Mouse (Mus musculus) lung, embryonic 16.5 days (tissue): Measurements from ENCODE around the gene Grb7. TPM values are rescaled to one million over a fixed set of nuclear protein-coding genes. Genes with fewer than 3 reads are reported as not detected.
A peak's percentile ranks its signal among the peaks of the same experiment; 100 is the strongest.

Source experiments
- ATAC-seq: fragments of 200-750 bp; cut with Nextera tagmentation; 2 replicates; pipeline ENCODE4 v1.8.0; 2017; ENCODE audit warnings: low read depth, mild to moderate bottlenecking, moderate library complexity
- H3K27ac ChIP-seq: fragments of 300-500 bp; sonication (generic); 2 replicates; pipeline ENCODE4 v1.5.1; 2014; ENCODE audit warnings: mild to moderate bottlenecking, control low read depth, low read length
- H3K27me3 ChIP-seq: fragments of 300-500 bp; sonication (generic); 2 replicates; pipeline ENCODE4 v1.6.1; 2014; ENCODE audit warnings: low read depth, low read length, mixed read lengths; ENCODE audit not compliant: control insufficient read depth, insufficient read depth
- H3K36me3 ChIP-seq: fragments of 300-500 bp; sonication (generic); 2 replicates; pipeline ENCODE4 v1.6.1; 2014; ENCODE audit warnings: low read length; ENCODE audit not compliant: control insufficient read depth, insufficient read depth
- H3K4me1 ChIP-seq: fragments of 300-500 bp; sonication (generic); replicated peaks from 2 replicates; pipeline ENCODE4 v1.6.1; 2014; ENCODE audit warnings: low read length, mixed read lengths; ENCODE audit not compliant: control insufficient read depth, insufficient read depth
- H3K4me2 ChIP-seq: fragments of 300-500 bp; sonication (generic); 2 replicates; pipeline ENCODE4 v1.6.1; 2014; ENCODE audit warnings: low read depth, low read length, control low read depth
- H3K4me3 ChIP-seq: fragments of 300-500 bp; sonication (generic); 2 replicates; pipeline ENCODE4 v1.5.1; 2014; ENCODE audit warnings: mild to moderate bottlenecking, low read length, control low read depth
- H3K9ac ChIP-seq: fragments of 300-500 bp; sonication (generic); 2 replicates; pipeline ENCODE4 v1.6.1; 2014; ENCODE audit warnings: low read length, control low read depth
- H3K9me3 ChIP-seq: fragments of 300-500 bp; sonication (generic); 2 replicates; pipeline ENCODE4 v1.6.1; 2016; ENCODE audit warnings: low read length; ENCODE audit not compliant: control insufficient read depth
- WGBS: fragments of 180-500 bp; shearing (Covaris S2); extraction: QIAGEN DNeasy Blood & Tissue Kit; methylation state at CpG from one replicate; pipeline ENCODE4 v1.1.7; 2014; 5-methylcytosine and 5-hydroxymethylcytosine counted together
- polyA plus RNA-seq: library from polyadenylated mRNA; unstranded; fragments of >200 nt; fragmentation: Nextera tagmentation; extraction: Ambion mirVana; gene quantifications from 2 replicates; pipeline ENCODE4 v1.2.1, GENCODE M21; 2015

Gene Grb7
- polyA plus RNA-seq, 1 experiment from 2014 or later: 47.6 TPM

DNA sequence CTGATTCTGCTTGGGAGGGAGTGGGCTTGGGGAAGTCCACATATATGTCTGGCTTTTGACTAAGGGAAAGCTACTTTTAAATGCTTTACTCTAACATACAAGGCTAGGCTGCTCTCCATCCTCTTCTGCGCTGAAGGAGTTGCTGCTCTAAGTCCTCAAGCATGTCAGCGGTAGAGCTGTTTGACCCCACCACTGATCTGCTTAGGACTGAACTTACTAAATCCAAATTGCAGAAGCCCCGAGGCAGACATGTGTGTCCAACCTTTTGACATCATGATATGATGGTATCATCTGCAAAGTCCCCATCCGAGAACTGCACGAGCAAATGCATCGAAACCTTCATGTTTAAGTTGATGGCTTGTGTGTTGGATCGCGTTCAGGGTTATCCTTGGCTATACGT lies 13.7 kb downstream of the Grb7 start:
- 78% methylated on average over 9 of the region's 9 CpGs for WGBS
- ATAC-seq: no peak
- H3K4me2 ChIP-seq: no peak overlapping the region
- H3K27ac ChIP-seq: no peak overlapping the region
- H3K4me1 ChIP-seq: peaks cover 6% of the 10 kb centered on the region; the same call in 1 of the 2 replicates
- no peak overlapping the region for H3K4me3 ChIP-seq
- H3K9ac ChIP-seq: no peak overlapping the region
- H3K36me3 ChIP-seq: peaks cover 4% of the 10 kb centered on the region
- no peaks in the 10 kb centered on the region for H3K9me3 ChIP-seq
- H3K27me3 ChIP-seq: peaks cover 23% of the 10 kb centered on the region

DNA sequence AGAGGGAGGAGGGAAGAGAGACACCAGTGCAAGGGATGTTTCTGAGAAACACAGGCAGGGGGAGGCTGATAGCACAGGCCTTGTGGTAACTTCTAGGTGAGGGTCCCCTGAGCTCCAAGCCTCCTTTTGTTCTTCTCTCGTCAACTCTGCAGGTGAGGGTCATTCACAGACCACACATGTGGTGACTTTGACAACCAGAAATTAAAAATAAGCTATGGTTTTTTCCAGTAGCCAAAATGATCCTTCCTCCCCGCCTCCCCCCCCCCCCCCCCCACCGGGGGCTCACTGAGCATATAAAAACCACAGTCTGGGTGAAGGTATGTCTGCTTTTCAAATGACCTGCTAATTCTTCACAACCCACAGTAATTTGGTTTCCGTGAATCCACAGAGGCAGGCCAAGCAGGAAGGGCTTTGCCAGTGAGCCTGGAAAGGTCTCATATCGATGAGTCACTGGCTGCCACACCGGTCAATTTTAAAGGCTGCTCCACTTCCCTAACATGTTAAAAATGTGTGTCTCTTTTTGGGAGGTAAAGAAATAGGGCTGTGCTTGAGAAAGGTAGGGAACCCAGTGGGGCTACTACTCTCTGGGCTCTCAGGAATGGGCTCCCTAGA lies 15.0 kb downstream of the Grb7 start:
- 53% methylated on average over 6 of the region's 6 CpGs for WGBS
- Histone ChIP-seq H3K4me3 (no peak overlapping the region), H3K9me3 (no peaks in the 10 kb centered on the region), H3K9ac (no peak overlapping the region), H3K4me2 (no peak overlapping the region), H3K27ac (no peak overlapping the region), H3K27me3 (peaks cover 23% of the 10 kb centered on the region), H3K36me3 (no peaks in the 10 kb centered on the region), H3K4me1 (peaks cover 6% of the 10 kb centered on the region; the same call in 1 of the 2 replicates)
- ATAC-seq: no peak

DNA sequence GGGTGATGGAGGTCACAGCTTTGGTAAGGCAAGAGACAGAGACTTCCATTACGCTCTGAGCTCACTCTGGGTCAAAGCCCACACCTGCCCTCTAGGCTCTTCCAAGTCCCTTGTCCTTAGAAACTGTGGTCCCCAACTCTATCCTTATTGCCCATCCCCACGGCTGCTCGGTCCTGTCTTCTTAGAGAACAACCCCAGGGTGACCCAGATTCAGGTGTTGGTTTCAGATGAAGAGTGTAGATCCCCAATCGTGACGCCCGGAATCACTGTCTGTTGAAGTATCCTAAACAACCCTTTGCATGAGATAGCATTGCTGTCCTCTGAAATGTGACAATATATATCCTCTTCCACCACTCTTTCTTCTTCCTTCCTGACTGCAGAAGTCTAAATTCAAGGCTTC lies 16.1 kb downstream of the Grb7 start:
- peaks cover 3% of the 10 kb centered on the region; the same call in 1 of the 2 replicates for H3K4me1 ChIP-seq
- H3K9me3 ChIP-seq: no peaks in the 10 kb centered on the region
- H3K27me3 ChIP-seq: peaks cover 23% of the 10 kb centered on the region
- 82% methylated on average over 6 of the region's 6 CpGs for WGBS
- no peak overlapping the region for H3K4me3 ChIP-seq
- no peak for ATAC-seq
- no peaks in the 10 kb centered on the region for H3K36me3 ChIP-seq
- H3K4me2 ChIP-seq: no peak overlapping the region
- no peak overlapping the region for H3K9ac ChIP-seq
- no peak overlapping the region for H3K27ac ChIP-seq

GRCm38 (mm10) chr11:98463911-98464310 lies 17.7 kb downstream of the Grb7 start:
- WGBS: 84% methylated on average over 9 of the region's 9 CpGs
- Histone ChIP-seq H3K4me3 (no peak overlapping the region), H3K4me1 (no peaks in the 10 kb centered on the region), H3K27me3 (peaks cover 13% of the 10 kb centered on the region), H3K36me3 (no peaks in the 10 kb centered on the region), H3K9ac (no peak overlapping the region), H3K4me2 (no peak overlapping the region), H3K9me3 (no peaks in the 10 kb centered on the region), H3K27ac (no peak overlapping the region)
- no peak for ATAC-seq

GRCm38 (mm10) chr11:98464516-98464915 lies 18.3 kb downstream of the Grb7 start:
- 76% methylated on average over 6 of the region's 6 CpGs for WGBS

DNA sequence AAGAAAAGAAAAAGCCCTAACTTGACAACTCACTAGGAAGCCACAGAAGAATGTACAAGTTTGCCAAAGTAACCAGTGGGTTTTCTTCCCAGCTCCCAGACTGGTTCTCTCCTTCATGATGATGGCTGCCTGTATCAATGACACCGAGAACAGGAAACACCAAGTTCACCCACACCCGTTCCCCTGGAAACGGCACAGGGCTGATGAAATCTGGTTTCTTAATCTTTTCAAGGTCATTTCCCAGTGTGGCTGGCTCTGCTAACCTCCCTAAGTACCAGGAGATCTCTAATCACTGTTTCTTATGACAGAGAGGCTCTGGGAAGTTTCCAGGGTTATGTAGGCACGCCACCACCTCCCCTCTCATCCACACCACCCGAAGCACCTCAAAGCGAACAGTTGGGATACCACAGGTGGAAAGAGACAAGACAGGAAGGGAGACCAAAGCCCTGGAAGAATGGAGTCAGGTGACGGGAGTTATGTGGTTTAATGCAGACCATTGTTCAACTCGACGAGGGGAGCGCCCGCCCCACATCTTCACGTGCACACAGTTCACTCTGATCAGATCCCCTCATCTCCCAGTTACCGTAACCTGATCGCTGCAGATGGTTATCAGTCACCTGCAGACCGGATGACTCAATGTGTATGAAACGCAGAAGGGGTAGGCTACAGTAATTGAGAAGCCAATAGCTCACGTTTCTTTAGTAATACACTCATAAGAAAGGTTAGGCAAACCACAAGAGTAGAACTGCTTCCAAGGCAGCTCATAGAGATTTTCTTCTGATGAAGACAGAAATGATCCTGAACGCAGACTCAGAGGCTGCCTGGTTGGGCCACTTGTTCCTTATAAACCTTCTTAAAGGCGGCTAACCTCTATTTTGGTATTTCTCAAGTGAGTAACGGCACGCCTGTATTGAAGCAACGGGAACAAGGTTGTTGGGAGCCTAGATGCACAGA lies 23.8 kb downstream of the Grb7 start:
- H3K4me3 ChIP-seq: no peak overlapping the region
- no peaks in the 10 kb centered on the region for H3K27me3 ChIP-seq
- no peaks in the 10 kb centered on the region for H3K4me1 ChIP-seq
- H3K9me3 ChIP-seq: no peaks in the 10 kb centered on the region
- no peak overlapping the region for H3K9ac ChIP-seq
- no peaks in the 10 kb centered on the region for H3K36me3 ChIP-seq
- WGBS: 46% methylated on average over 22 of the region's 22 CpGs
- no peak overlapping the region for H3K4me2 ChIP-seq
- ATAC-seq: 0 out of 2 replicates have a peak, but pooled peaks have one; percentile 12
- no peak overlapping the region for H3K27ac ChIP-seq

More at GRCm38 (mm10) chr11:98464516-98464915, 18.3 kb downstream of the Grb7 start:
- no peaks in the 10 kb centered on the region for H3K9me3 ChIP-seq
- ATAC-seq: no peak
- no peak overlapping the region for H3K4me2 ChIP-seq
- H3K36me3 ChIP-seq: no peaks in the 10 kb centered on the region
- H3K27ac ChIP-seq: no peak overlapping the region
- no peak overlapping the region for H3K9ac ChIP-seq
- peaks cover 7% of the 10 kb centered on the region for H3K27me3 ChIP-seq
- no peak overlapping the region for H3K4me3 ChIP-seq
- H3K4me1 ChIP-seq: no peaks in the 10 kb centered on the region

- 63% methylated on average over 6 of the region's 6 CpGs for WGBS
- Histone ChIP-seq H3K27ac (no peak overlapping the region), H3K4me3 (no peak overlapping the region), H3K9me3 (no peaks in the 10 kb centered on the region), H3K36me3 (no peaks in the 10 kb centered on the region), H3K27me3 (no peaks in the 10 kb centered on the region), H3K9ac (no peak overlapping the region), H3K4me2 (no peak overlapping the region), H3K4me1 (no peaks in the 10 kb centered on the region)
- ATAC-seq: no peak
These were observed 24.6 kb downstream of the Grb7 start for GRCm38 (mm10) chr11:98470795-98471194.

DNA sequence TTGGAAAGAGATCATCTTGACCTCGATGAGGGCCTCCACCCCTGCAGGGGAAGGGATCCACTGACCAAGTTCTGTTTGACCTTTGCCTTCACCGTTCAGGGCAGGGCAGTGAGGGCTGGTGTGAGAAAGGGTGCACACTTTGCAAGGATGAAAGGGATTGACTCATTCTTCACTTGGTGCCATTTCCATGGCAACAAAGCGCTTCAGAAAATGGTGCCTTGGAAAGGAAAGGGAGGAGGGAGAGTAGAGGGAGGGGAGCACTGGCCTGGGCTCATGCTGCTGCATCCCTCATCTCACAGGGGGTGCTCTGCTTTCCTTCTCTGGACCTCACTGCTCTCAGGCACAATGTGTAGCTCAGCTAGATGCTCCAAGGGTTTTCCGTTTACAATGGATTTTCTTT lies 26.5 kb downstream of the Grb7 start:
- no peaks in the 10 kb centered on the region for H3K36me3 ChIP-seq
- no peaks in the 10 kb centered on the region for H3K9me3 ChIP-seq

DNA sequence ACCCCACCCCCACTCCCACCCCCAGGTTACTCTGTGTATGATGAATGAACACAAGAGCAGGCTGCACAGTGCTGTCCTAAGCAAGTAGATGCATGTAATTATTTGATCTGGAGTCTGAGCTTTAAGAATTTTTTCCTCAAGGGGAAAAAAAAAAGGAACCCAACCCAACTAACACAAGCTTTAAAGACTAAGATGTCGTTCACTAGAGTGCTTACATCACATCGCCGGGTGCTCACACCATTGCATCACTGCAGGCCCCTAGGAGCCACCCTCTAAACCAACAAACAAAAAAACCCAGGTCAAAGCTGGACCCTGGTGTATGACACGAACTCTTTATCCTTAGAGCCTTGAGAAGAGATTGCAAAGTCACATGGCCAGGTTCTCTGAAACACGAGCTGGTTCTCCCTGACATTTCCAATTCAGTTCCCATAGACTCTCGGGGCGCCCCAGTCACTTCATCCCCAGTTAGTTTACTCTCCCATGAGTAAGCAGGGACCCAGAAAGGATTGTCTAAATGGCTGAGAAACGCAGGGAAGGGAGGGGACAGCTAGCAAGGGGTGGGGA lies 27.8 kb downstream of the Grb7 start:
- no peak overlapping the region for H3K9ac ChIP-seq
- H3K27me3 ChIP-seq: no peaks in the 10 kb centered on the region
- no peak overlapping the region for H3K27ac ChIP-seq
- no peaks in the 10 kb centered on the region for H3K4me1 ChIP-seq
- WGBS: 43% methylated on average over 8 of the region's 8 CpGs
- H3K9me3 ChIP-seq: no peaks in the 10 kb centered on the region
- no peak for ATAC-seq
- no peak overlapping the region for H3K4me2 ChIP-seq
- H3K36me3 ChIP-seq: no peaks in the 10 kb centered on the region
- no peak overlapping the region for H3K4me3 ChIP-seq

More for the DNA sequence above, 26.5 kb downstream of the Grb7 start:
- Histone ChIP-seq H3K27me3 (no peaks in the 10 kb centered on the region), H3K4me2 (no peak overlapping the region), H3K9ac (no peak overlapping the region), H3K27ac (no peak overlapping the region), H3K4me3 (no peak overlapping the region), H3K4me1 (no peaks in the 10 kb centered on the region)
- ATAC-seq: no peak
- WGBS: 47% methylated on average over 4 of the region's 4 CpGs
